Mouse (Mus musculus) layer of hippocampus, adult 11-12 months (tissue): Measurements from ENCODE around the gene 1700093K21Rik.
A peak's percentile ranks its signal among the peaks of the same experiment; 100 is the strongest.
"Not testable (repeated sequence)": the region's sequence is repeated elsewhere in the genome, so short reads cannot be mapped to it uniquely, and the experiment has no call there.

ENCODE experiments used
- DNase-seq: peaks from one replicate; pipeline ENCODE4 v3.0.0; 2022; ENCODE audit warnings: low spot score

1700093K21Rik gene

GRCm38 (mm10) chr11:23520473-23521205 lies at the start of gene 1700093K21Rik:
Gene 1700093K21Rik, minus strand, starts transcription at chr11:23521155.
- peak; percentile 38 for DNase-seq

DNA sequence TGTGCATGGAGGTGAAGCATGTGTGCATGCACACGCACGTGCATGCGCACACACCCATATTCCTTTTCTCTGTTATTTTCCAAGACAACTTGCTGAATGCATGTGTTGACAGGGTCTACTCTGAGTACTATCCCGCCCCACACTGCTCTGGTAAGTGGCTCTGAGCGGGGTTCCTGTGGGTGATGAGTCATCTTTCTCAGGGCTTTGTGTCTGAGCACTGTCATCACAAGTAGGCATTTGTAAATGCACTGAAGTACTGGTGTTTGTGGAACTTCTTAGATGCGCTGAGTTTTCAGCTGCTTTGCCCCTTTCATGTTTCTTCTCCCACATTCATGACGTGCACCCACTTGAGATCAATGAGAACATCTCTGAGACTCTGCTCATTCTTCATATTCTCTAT lies 49.2 kb upstream of the 1700093K21Rik start:
- no peak for DNase-seq

- DNase-seq: peak; percentile 90
Observed at GRCm38 (mm10) chr11:23565761-23566160, 44.8 kb upstream of the 1700093K21Rik start.

DNA sequence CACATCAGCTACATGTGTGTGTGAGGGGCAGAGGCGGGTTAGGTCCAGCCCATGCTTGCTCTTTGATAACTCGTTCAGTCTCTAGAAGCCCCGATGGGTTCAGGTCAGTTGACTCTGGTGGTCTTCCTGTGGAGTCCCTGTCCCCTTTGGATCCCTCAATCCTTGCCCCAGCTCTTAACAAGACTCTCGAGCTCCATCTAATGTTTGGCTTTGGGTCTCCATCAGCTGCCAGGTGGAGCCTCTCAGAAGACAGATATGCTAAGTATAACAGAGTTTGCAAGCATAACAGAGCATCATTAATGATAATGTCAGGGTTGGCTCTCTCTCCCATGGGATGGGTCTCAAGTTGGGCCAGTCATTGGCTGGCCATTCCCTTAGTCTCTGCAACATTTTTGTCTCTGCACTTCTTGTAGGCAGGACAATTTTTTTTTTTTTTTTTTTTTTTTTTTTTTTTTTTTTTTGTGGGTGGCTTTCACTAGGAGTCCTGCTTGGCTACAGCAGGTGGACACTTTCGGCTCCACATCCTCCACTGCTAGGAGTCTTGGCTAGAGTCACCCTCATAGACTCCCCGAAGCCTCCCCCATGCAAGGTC lies 36.2 kb upstream of the 1700093K21Rik start:
- no peak for DNase-seq

DNA sequence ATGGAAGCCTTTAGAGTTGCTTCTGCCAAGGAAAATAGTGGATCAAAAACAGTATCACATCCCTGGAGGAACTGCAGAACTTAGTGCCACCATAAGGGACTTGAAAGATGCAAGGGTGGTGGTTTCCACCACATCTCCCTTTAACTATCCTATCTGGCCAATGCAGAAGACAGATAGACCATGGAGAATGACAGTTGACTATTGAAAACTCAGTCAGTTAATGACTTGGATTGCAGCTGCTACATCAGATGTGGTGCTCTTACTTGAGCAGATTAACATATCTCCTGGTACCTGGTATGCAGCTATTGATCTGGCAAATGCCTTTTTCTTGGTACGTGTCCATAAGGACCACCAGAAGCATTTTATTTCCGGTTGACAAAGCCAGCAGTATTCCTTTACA lies 16.5 kb upstream of the 1700093K21Rik start:
- no peak for DNase-seq

DNA sequence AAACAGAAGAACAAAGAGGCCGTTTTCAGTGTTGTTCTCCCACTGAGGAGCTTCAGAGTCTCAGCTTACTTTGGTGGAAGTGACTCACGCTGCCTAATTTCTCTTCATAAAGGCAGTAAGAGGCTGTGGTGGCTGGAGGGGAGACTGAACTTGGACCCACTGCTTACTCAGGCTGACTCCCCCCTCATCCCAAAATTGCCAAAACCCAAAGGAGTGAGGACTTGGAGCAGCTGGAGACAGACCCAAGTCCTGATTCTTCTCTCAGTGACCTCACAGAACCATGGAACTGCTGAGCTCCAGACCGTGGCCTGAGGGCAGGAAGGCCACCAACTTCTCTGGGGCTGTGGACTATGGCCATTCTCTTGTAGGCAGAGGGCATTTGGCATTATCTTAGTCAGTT lies 2.0 kb downstream of the 1700093K21Rik start:
- no peak for DNase-seq

GRCm38 (mm10) chr11:23515315-23515714 lies 5.6 kb downstream of the 1700093K21Rik start:
- no peak for DNase-seq

GRCm38 (mm10) chr11:23514785-23515184 lies 6.2 kb downstream of the 1700093K21Rik start:
- not testable (repeated sequence) for DNase-seq

DNA sequence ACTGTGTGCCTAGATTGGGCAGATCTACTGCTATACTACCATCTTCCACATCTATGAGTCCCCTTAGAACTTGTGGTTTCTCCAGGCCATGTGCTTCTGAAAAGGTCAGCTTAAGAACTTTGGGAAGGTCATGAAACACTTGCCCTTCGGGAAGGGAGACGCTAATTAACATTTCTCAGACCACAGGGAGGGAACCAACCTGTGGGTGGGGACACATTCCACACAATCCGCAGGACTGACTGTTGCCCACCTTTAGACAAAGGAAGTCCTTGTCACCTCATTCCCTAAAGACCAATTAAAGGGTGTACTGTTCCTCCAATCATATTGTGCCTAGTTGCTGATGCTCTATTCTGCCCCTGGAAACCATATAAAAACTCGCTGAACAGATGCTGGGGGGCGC lies 16.2 kb downstream of the 1700093K21Rik start:
- not testable (repeated sequence) for DNase-seq

DNA sequence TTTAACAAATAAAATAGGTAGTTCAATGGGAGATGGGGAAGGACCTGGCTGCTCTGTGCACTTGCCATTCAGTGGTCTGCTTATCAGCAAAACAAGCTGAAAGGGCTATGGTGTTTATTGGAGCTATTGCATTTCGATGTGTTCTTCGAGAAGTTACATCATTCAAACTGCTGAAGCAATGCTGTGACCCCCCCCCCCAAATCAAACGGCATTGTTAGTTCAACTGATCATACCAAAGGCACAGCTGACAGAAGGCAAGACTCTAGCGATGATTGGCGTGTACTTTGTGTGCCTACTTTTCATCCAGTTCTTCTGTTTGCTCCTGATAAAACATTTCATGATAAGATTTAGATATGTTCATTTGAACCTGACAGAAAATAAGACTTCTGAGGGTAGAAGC lies 22.3 kb downstream of the 1700093K21Rik start:
- no peak for DNase-seq

DNA sequence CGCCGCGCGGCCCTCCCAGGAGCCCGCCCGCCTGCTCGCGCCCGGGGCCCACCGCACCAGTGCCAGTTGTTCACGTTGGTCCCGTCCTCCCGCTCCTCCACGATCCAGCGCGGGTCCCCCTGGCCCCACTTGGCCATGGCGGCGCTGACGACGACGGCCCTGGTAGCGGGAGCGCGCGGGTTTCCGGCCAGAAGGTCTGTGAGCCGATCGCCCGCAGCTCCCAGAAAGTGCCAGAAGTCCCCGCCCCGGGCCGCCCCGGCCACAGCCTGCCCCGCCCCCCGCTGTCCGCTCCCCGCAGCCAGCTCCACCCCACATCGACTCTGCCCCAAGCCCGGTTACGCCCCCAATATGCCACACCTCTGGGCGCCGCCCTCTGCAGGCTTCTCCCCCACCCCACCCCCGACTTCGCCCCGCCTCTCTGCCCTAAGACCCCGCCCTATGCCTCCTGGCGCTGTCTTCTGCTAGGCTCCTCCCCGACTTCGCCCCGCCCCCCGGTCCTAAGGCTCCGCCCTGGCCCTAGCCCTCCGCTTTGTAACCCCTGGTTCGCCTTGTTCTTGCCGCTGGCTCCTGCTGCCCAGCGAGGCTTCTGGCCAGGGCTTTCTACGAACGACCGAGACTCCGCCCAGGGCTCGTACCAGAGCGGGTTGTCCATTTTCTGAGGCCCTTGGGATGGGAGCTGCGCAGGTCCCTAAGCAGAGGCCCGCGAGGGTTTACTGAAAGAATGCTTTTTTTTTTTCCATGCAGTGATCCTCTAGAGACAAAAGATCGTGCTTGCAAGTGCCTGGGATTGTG lies 23.0 kb downstream of the 1700093K21Rik start, which contains the start of gene Ahsa2:
TSS of gene Ahsa2 (minus strand) at position 313 of the 792 bp plus-strand sequence.
- DNase-seq: peak; percentile 95

DNA sequence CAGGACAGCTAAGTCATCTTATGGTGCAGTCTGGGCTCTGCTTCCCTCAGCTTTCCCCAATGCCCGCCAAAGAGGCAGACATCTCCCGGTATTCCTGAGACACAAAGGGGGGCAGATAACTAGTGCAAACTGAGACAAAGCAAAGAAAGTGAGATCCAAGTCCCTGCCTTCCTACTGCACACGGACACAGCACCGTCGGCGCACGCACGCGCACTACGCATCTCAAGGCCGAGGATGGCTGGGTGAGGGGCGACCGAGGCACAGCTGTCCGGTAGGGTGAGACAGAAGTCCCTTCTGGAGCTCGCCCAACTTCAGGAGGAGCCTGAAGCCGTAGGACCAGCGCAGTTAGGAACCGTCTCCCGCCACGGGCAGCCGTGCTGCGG lies 23.6 kb downstream of the 1700093K21Rik start:
- peak; percentile 76 for DNase-seq

DNA sequence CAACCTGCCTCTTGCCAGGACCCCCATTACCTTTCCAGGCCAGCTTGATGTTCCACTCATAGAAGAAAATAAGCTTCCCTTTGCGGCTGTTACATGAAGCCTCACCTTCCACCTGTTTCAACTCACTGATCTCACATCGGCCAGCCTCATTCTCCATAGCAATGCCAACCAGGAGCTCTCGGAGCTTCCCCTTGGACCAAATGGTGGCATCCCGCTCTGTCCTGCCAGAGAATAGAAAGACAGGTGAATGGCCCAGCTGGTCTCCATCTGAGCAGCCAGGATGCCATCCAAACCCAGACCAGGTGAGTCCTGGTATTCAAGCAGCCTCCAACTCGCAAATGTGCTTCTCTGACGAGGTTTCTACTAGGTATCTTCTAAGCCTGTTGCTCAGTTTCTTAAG lies 24.3 kb downstream of the 1700093K21Rik start:
- no peak for DNase-seq

DNA sequence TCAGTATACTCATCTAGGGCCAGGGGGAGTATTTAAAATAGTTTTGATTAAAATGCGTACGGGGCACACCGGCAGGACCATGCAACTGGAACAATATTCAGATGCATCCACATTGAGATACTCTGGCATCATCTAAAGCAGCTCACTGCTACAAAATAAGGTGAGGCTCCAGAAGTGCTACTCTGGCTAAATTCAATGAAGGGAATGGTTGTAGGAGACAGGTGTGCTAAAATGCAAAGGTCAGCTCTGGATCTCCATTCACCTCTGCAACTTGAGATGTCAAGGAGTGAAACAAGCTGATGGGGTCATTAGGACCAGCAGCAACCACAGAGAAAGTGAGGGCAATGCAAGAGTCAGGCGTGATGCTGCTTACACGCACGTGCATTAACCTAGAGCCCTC lies 25.7 kb downstream of the 1700093K21Rik start:
- no peak for DNase-seq

DNA sequence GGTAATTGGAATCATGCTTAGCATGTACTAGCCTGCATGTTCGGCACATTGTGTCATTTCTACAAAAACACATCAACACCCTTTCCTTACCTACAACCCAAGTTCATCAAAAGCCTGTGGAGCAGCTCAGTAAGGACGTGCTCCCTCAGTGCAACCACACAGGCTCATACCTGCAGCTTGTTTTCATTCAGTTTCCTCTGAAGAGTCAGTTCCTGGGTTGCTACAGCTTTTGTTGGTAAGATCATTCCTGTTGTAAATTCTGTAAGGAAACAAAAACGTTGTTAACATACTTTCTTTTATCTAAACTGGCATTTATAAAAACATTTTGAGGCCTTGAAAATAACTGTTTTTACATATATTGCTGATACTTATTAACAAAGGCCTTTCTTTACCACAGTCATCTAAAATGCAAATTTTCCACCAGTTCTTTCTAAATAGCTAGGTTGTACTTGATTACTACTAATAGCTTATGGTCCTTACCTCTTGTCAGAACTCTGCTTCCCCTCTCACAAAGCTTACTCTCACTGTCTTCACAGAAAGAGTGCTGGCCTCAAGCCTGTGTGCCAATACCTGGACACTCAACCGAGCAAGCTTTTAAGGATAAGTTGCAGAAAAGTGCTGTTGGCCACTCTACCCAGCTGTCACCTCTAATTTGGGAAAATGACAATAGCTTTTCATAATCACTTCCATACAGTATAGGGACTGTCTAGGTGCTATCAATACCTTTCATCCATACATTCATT lies 28.7 kb downstream of the 1700093K21Rik start:
- no peak for DNase-seq

- DNase-seq: no peak
Observed at GRCm38 (mm10) chr11:23489955-23490354, 31.0 kb downstream of the 1700093K21Rik start.
